Mouse (Mus musculus): ENCODE results near the gene Nhlrc2. TPM values are rescaled to one million over a fixed set of nuclear protein-coding genes. Genes with fewer than 3 reads are reported as not detected.
A peak's percentile ranks its signal among the peaks of the same experiment; 100 is the strongest.
"Not testable (repeated sequence)": the region's sequence is repeated elsewhere in the genome, so short reads cannot be mapped to it uniquely, and the experiment has no call there.

The Nhlrc2 gene
- polyA plus RNA-seq (2015; fragmentation: Nextera tagmentation; extraction: Ambion mirVana), result 14.5 and 17.7 TPM in 2 replicates

GRCm38 (mm10) chr19:56548230-56549032, at the start of gene Nhlrc2:
TSS of gene Nhlrc2 (plus strand) at chr19:56548261.
- peaks cover 15% of the 10 kb centered on the region; the same call in 1 of the 2 replicates for H3K36me3 ChIP-seq (ENCODE audit: control insufficient read depth, insufficient read depth, low read length)
- no peaks in the 10 kb centered on the region for H3K9me3 ChIP-seq (replicated peaks; ENCODE audit: control insufficient read depth, low read length)
- H3K4me1 ChIP-seq (ENCODE audit: control insufficient read depth, insufficient read depth, low read length), result peaks cover 6% of the 10 kb centered on the region; the same call in 1 of the 2 replicates
- H3K4me3 ChIP-seq (replicated peaks; ENCODE audit: low read length), result peak within 1 kb of the TSS; percentile 91
- under 1% methylated on average over 69 of the region's 69 CpGs for whole genome bisulfite sequencing
- peak within 1 kb of the TSS; percentile 95 for H3K27ac ChIP-seq (ENCODE audit: low read length)
- H3K27me3 ChIP-seq (ENCODE audit: control insufficient read depth, insufficient read depth, low read length), result no peaks in the 10 kb centered on the region
- H3K4me2 ChIP-seq (ENCODE audit: low read depth, low read length), result peak within 1 kb of the TSS; percentile 60
- peak within 1 kb of the TSS; percentile 89 for H3K9ac ChIP-seq (ENCODE audit: low read length)
- peak; percentile 94 for ATAC-seq (ENCODE audit: insufficient read depth, low FRiP score)

- not testable (repeated sequence) for H3K4me3 ChIP-seq (replicated peaks; ENCODE audit: low read length); H3K27me3 ChIP-seq (ENCODE audit: control insufficient read depth, insufficient read depth, low read length); ATAC-seq (ENCODE audit: insufficient read depth, low FRiP score); H3K4me1 ChIP-seq (ENCODE audit: control insufficient read depth, insufficient read depth, low read length); H3K4me2 ChIP-seq (ENCODE audit: low read depth, low read length); H3K9ac ChIP-seq (ENCODE audit: low read length); H3K27ac ChIP-seq (ENCODE audit: low read length); H3K9me3 ChIP-seq (replicated peaks; ENCODE audit: control insufficient read depth, low read length); H3K36me3 ChIP-seq (ENCODE audit: control insufficient read depth, insufficient read depth, low read length)
- no CpG with 5 or more reads among the region's 5 CpGs for WGBS
These were observed 45.0 kb upstream of the Nhlrc2 start for GRCm38 (mm10) chr19:56503069-56503468.

- not testable (repeated sequence) for H3K4me1 ChIP-seq (ENCODE audit: control insufficient read depth, insufficient read depth, low read length); H3K36me3 ChIP-seq (ENCODE audit: control insufficient read depth, insufficient read depth, low read length); H3K27ac ChIP-seq (ENCODE audit: low read length); ATAC-seq (ENCODE audit: insufficient read depth, low FRiP score); H3K9ac ChIP-seq (ENCODE audit: low read length); H3K27me3 ChIP-seq (ENCODE audit: control insufficient read depth, insufficient read depth, low read length); H3K9me3 ChIP-seq (replicated peaks; ENCODE audit: control insufficient read depth, low read length); H3K4me3 ChIP-seq (replicated peaks; ENCODE audit: low read length); H3K4me2 ChIP-seq (ENCODE audit: low read depth, low read length)
- no CpG with 5 or more reads among the region's 5 CpGs for WGBS
These were observed 44.5 kb upstream of the Nhlrc2 start for GRCm38 (mm10) chr19:56503525-56503924.

- H3K9me3 ChIP-seq (replicated peaks; ENCODE audit: control insufficient read depth, low read length); H3K4me1 ChIP-seq (ENCODE audit: control insufficient read depth, insufficient read depth, low read length); H3K27ac ChIP-seq (ENCODE audit: low read length); H3K4me2 ChIP-seq (ENCODE audit: low read depth, low read length); ATAC-seq (ENCODE audit: insufficient read depth, low FRiP score); H3K4me3 ChIP-seq (replicated peaks; ENCODE audit: low read length); H3K27me3 ChIP-seq (ENCODE audit: control insufficient read depth, insufficient read depth, low read length); H3K9ac ChIP-seq (ENCODE audit: low read length); H3K36me3 ChIP-seq (ENCODE audit: control insufficient read depth, insufficient read depth, low read length): not testable (repeated sequence)
- no CpG with 5 or more reads among the region's 4 CpGs for WGBS
These were observed 36.9 kb upstream of the Nhlrc2 start for GRCm38 (mm10) chr19:56511207-56511606.

- H3K27me3 ChIP-seq (ENCODE audit: control insufficient read depth, insufficient read depth, low read length); H3K9ac ChIP-seq (ENCODE audit: low read length); H3K9me3 ChIP-seq (replicated peaks; ENCODE audit: control insufficient read depth, low read length); H3K36me3 ChIP-seq (ENCODE audit: control insufficient read depth, insufficient read depth, low read length); H3K4me1 ChIP-seq (ENCODE audit: control insufficient read depth, insufficient read depth, low read length); H3K27ac ChIP-seq (ENCODE audit: low read length); H3K4me3 ChIP-seq (replicated peaks; ENCODE audit: low read length); ATAC-seq (ENCODE audit: insufficient read depth, low FRiP score); H3K4me2 ChIP-seq (ENCODE audit: low read depth, low read length): not testable (repeated sequence)
- no CpG with 5 or more reads among the region's 2 CpGs for WGBS
These were observed 34.5 kb upstream of the Nhlrc2 start for GRCm38 (mm10) chr19:56513527-56513926.

GRCm38 (mm10) chr19:56519408-56519807, 28.7 kb upstream of the Nhlrc2 start:
- H3K27me3 ChIP-seq (ENCODE audit: control insufficient read depth, insufficient read depth, low read length); ATAC-seq (ENCODE audit: insufficient read depth, low FRiP score); H3K4me3 ChIP-seq (replicated peaks; ENCODE audit: low read length); H3K4me1 ChIP-seq (ENCODE audit: control insufficient read depth, insufficient read depth, low read length); H3K9me3 ChIP-seq (replicated peaks; ENCODE audit: control insufficient read depth, low read length); H3K4me2 ChIP-seq (ENCODE audit: low read depth, low read length); H3K36me3 ChIP-seq (ENCODE audit: control insufficient read depth, insufficient read depth, low read length); H3K9ac ChIP-seq (ENCODE audit: low read length); H3K27ac ChIP-seq (ENCODE audit: low read length): not testable (repeated sequence)
- WGBS, result no CpG with 5 or more reads among the region's 7 CpGs

- not testable (repeated sequence) for H3K27ac ChIP-seq (ENCODE audit: low read length); H3K36me3 ChIP-seq (ENCODE audit: control insufficient read depth, insufficient read depth, low read length); H3K9ac ChIP-seq (ENCODE audit: low read length); H3K4me1 ChIP-seq (ENCODE audit: control insufficient read depth, insufficient read depth, low read length); H3K27me3 ChIP-seq (ENCODE audit: control insufficient read depth, insufficient read depth, low read length); H3K4me3 ChIP-seq (replicated peaks; ENCODE audit: low read length); H3K4me2 ChIP-seq (ENCODE audit: low read depth, low read length); ATAC-seq (ENCODE audit: insufficient read depth, low FRiP score); H3K9me3 ChIP-seq (replicated peaks; ENCODE audit: control insufficient read depth, low read length)
- WGBS, result no CpG with 5 or more reads among the region's 11 CpGs
These were observed 17.5 kb upstream of the Nhlrc2 start for GRCm38 (mm10) chr19:56530529-56530928.

GRCm38 (mm10) chr19:56531251-56531650, 16.8 kb upstream of the Nhlrc2 start:
- Histone ChIP-seq H3K4me2 (ENCODE audit: low read depth, low read length) (no peak overlapping the region), H3K27ac (ENCODE audit: low read length) (no peak overlapping the region), H3K4me3 (replicated peaks; ENCODE audit: low read length) (no peak overlapping the region), H3K36me3 (ENCODE audit: control insufficient read depth, insufficient read depth, low read length) (0 out of 2 replicates have a peak, but pooled peaks cover 3% of the 10 kb centered on the region), H3K9ac (ENCODE audit: low read length) (no peak overlapping the region), H3K27me3 (ENCODE audit: control insufficient read depth, insufficient read depth, low read length) (no peaks in the 10 kb centered on the region), H3K4me1 (ENCODE audit: control insufficient read depth, insufficient read depth, low read length) (peaks cover 8% of the 10 kb centered on the region; the same call in 1 of the 2 replicates), H3K9me3 (replicated peaks; ENCODE audit: control insufficient read depth, low read length) (no peaks in the 10 kb centered on the region)
- 69% methylated on average over 12 of the region's 12 CpGs for WGBS
- ATAC-seq (ENCODE audit: insufficient read depth, low FRiP score), result no peak

- Histone ChIP-seq H3K27me3 (ENCODE audit: control insufficient read depth, insufficient read depth, low read length) (no peaks in the 10 kb centered on the region), H3K27ac (ENCODE audit: low read length) (peak overlapping the region; percentile 76), H3K4me1 (ENCODE audit: control insufficient read depth, insufficient read depth, low read length) (peaks cover 8% of the 10 kb centered on the region; the same call in 1 of the 2 replicates), H3K9me3 (replicated peaks; ENCODE audit: control insufficient read depth, low read length) (no peaks in the 10 kb centered on the region), H3K36me3 (ENCODE audit: control insufficient read depth, insufficient read depth, low read length) (0 out of 2 replicates have a peak, but pooled peaks cover 3% of the 10 kb centered on the region), H3K4me2 (ENCODE audit: low read depth, low read length) (no peak overlapping the region), H3K9ac (ENCODE audit: low read length) (0 out of 2 replicates have a peak overlapping the region, but pooled peaks have one; percentile 23), H3K4me3 (replicated peaks; ENCODE audit: low read length) (no peak overlapping the region)
- ATAC-seq (ENCODE audit: insufficient read depth, low FRiP score), result peak; percentile 89
- WGBS, result 64% methylated on average over 14 of the region's 14 CpGs
These were observed 14.6 kb upstream of the Nhlrc2 start for GRCm38 (mm10) chr19:56533291-56534071.

Measured in stomach, embryonic 16.5 days (tissue).